Mouse (Mus musculus): ENCODE measurements around the gene Inpp4b. TPM values are rescaled to one million over a fixed set of nuclear protein-coding genes. Genes with fewer than 3 reads are reported as not detected.

The Inpp4b gene
- 100 to 1,000 TPM; 346 to 498 TPM for polyA plus RNA-seq (2017; shearing (Covaris generic))

DNA sequence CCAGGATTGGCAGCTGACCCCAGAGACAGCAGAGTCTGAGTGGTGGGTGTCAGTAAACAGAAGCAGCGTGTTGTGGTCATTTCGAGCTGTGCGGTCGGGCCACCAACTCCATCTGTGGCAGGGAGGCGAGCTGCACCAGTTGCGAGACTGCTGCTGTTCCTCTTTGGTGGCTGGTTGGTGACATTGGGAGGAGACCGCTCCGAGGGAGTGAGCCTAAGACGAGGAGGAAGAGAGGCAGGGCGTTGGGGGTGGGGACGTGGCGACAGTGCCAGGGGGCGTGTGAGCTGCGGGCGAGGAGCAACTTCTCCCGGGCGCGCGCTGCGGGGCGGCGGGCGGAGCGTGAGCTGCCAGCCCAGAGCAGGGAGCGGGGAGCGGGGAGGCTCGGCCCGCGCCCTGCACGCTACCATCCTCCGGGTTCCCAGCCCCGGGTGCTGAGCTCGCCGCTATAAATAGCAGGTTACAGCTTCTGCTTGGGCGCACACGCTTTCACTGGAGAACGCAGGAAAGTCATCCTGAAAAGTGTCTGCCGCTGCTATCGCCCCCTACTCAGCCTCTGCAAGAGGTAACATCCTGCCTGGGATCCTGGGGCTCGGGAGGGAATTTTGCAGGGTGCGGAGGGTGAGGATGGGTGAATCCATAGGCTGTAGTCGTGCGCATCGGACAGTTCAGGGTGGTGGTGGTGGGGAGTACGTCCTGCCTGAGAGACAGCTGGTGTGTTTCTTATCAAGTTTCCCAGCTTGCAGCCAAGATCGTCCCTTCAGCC, at the start of gene Inpp4b:
TSS of gene Inpp4b (plus strand) at position 321 of the 763 bp plus-strand sequence.

